Mouse (Mus musculus) embryonic facial prominence, embryonic 11.5 days (tissue): Measurements from ENCODE around the gene Klhl29. TPM values are rescaled to one million over a fixed set of nuclear protein-coding genes. Genes with fewer than 3 reads are reported as not detected.

Source experiments
- ATAC-seq: fragments of 200-750 bp; cut with Nextera tagmentation; replicated peaks from 2 replicates; pipeline ENCODE4 v1.8.0; 2017; ENCODE audit warnings: low read depth; ENCODE audit not compliant: insufficient number of reproducible peaks, low FRiP score, low TSS enrichment
- DNase-seq: peaks from one replicate; pipeline ENCODE4 v3.0.0-alpha.2; 2015; ENCODE audit warnings: low spot score
- H3K27ac ChIP-seq: fragments of 300-500 bp; sonication (generic); replicated peaks from 2 replicates; pipeline ENCODE4 v1.5.1; 2014; ENCODE audit warnings: mild to moderate bottlenecking, low read depth, low read length, control low read depth
- H3K27me3 ChIP-seq: fragments of 300-500 bp; sonication (generic); 2 replicates; pipeline ENCODE4 v1.6.1; 2014; ENCODE audit warnings: mild to moderate bottlenecking, low read length, moderate library complexity, mixed read lengths; ENCODE audit not compliant: control insufficient read depth, insufficient read depth
- H3K36me3 ChIP-seq: fragments of 300-500 bp; sonication (generic); replicated peaks from 2 replicates; pipeline ENCODE4 v1.6.1; 2014; ENCODE audit warnings: low read depth, mild to moderate bottlenecking, low read length, moderate library complexity, mixed read lengths; ENCODE audit not compliant: control insufficient read depth, insufficient read depth
- H3K4me1 ChIP-seq: fragments of 300-500 bp; sonication (generic); 2 replicates; pipeline ENCODE4 v1.6.1; 2014; ENCODE audit warnings: low read length, mixed read lengths; ENCODE audit not compliant: control insufficient read depth, insufficient read depth
- H3K4me2 ChIP-seq: fragments of 300-500 bp; sonication (generic); 2 replicates; pipeline ENCODE4 v1.6.1; 2014; ENCODE audit warnings: low read depth, mild to moderate bottlenecking, control low read depth, low read length, moderate library complexity
- H3K4me3 ChIP-seq: fragments of 300-500 bp; sonication (generic); 2 replicates; pipeline ENCODE4 v1.5.1; 2014; ENCODE audit warnings: low read depth, low read length, control low read depth
- H3K9ac ChIP-seq: fragments of 300-500 bp; sonication (generic); replicated peaks from 2 replicates; pipeline ENCODE4 v1.6.1; 2014; ENCODE audit warnings: mild to moderate bottlenecking, control low read depth, low read length
- H3K9me3 ChIP-seq: fragments of 300-500 bp; sonication (generic); replicated peaks from 2 replicates; pipeline ENCODE4 v1.6.1; 2016; ENCODE audit warnings: mild to moderate bottlenecking, low read length, inconsistent platforms, mixed read lengths; ENCODE audit not compliant: control insufficient read depth
- WGBS: fragments of 180-500 bp; shearing (Covaris S2); extraction: QIAGEN DNeasy Blood & Tissue Kit; methylation state at CpG from one replicate; pipeline ENCODE4 v1.1.7; 2014; 5-methylcytosine and 5-hydroxymethylcytosine counted together
- polyA plus RNA-seq: library from polyadenylated mRNA; unstranded; fragments of >200 nt; fragmentation: Nextera tagmentation; extraction: Ambion mirVana; gene quantifications from 2 replicates; pipeline ENCODE4 v1.2.1, GENCODE M21; 2014

The Klhl29 gene
- polyA plus RNA-seq, 1 experiment from 2014 or later, result 1.9 TPM

DNA sequence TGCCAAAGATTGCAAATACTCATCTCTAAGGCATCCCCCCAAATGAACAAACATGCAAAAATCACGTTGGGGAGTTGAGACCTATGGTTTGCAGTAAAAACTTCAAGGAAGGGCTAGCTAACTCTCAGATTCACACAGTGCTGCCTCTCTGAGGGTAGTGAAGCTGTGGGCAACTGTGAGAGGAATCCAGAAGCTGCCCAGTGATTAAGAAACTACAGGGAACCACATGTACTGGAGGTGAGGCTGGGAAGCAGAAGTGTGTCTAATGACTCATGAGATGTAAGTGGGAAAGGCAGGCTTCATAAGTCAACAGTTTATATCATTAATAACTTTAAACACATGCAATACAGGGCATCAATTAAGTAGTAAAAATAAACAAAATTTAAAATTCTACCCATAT lies 70.0 kb downstream of the Klhl29 start:
- no peak overlapping the region for H3K4me2 ChIP-seq

DNA sequence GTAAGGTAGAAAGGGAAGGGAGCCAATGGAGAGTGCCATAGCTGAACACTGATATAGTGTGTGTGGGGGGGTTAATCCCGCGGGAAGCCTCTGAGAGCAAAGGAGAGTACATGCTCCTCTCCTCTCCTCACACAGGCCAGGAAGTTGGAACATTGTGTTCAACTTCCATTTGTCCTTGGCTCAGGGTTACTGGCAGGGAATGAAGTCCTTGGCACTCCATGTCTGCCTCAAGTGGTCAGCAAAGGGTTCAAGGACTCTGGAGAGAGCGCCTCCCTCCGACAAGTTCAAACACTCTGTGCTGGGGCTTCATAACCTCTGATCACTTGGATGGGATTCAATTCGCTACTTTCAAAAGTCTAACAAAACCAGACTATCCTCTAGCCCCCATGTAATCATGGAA lies 71.6 kb downstream of the Klhl29 start:
- Histone ChIP-seq H3K27me3 (no peaks in the 10 kb centered on the region), H3K4me3 (no peak overlapping the region), H3K27ac (no peak overlapping the region), H3K4me2 (no peak overlapping the region), H3K9me3 (no peaks in the 10 kb centered on the region), H3K4me1 (no peaks in the 10 kb centered on the region), H3K9ac (no peak overlapping the region), H3K36me3 (no peaks in the 10 kb centered on the region)
- WGBS, result 93% methylated on average over 5 of the region's 5 CpGs
- DNase-seq (no peak), ATAC-seq (no peak)

More for the DNA sequence above, 70.0 kb downstream of the Klhl29 start:
- 64% methylated on average over 1 of the region's 1 CpGs for WGBS
- no peaks in the 10 kb centered on the region for H3K4me1 ChIP-seq
- H3K9ac ChIP-seq, result no peak overlapping the region
- H3K27me3 ChIP-seq, result no peaks in the 10 kb centered on the region
- no peak overlapping the region for H3K27ac ChIP-seq
- H3K36me3 ChIP-seq, result no peaks in the 10 kb centered on the region
- ATAC-seq, result no peak
- no peak for DNase-seq
- H3K4me3 ChIP-seq, result no peak overlapping the region
- H3K9me3 ChIP-seq, result no peaks in the 10 kb centered on the region

DNA sequence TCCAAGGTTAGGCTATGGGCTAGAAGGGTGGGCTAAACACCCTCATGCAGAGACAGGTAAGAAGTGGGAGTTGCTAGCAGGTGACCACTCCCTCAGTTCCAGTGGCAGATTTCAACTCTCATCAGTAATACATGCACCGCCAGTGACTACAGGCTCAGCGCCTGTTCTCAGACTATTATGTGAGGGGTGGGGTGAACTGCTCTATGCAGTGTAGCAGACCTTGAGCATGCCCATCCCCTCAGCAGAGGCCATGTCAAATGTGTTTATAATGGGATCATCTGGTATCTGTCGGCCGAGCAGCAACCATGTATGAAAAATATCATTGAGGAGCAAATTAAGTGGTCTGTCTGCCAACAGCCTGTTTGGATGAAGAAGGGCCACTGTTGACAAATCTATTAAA lies 72.4 kb downstream of the Klhl29 start:
- Histone ChIP-seq H3K27me3 (no peaks in the 10 kb centered on the region), H3K4me2 (no peak overlapping the region), H3K9ac (no peak overlapping the region), H3K4me3 (no peak overlapping the region), H3K27ac (no peak overlapping the region), H3K9me3 (no peaks in the 10 kb centered on the region), H3K4me1 (no peaks in the 10 kb centered on the region), H3K36me3 (no peaks in the 10 kb centered on the region)
- WGBS, result 88% methylated on average over 4 of the region's 4 CpGs
- ATAC-seq (no peak), DNase-seq (no peak)

GRCm38 (mm10) chr12:5301841-5302240 lies 73.6 kb downstream of the Klhl29 start:
- 83% methylated on average over 5 of the region's 5 CpGs for WGBS

GRCm38 (mm10) chr12:5296422-5296821 lies 79.1 kb downstream of the Klhl29 start:
- Histone ChIP-seq H3K9me3 (no peaks in the 10 kb centered on the region), H3K27ac (no peak overlapping the region), H3K4me1 (no peaks in the 10 kb centered on the region), H3K27me3 (no peaks in the 10 kb centered on the region), H3K36me3 (no peaks in the 10 kb centered on the region), H3K9ac (no peak overlapping the region), H3K4me3 (no peak overlapping the region), H3K4me2 (no peak overlapping the region)
- DNase-seq, result no peak
- ATAC-seq, result no peak
- 81% methylated on average over 7 of the region's 7 CpGs for WGBS

More at GRCm38 (mm10) chr12:5301841-5302240, 73.6 kb downstream of the Klhl29 start:
- Histone ChIP-seq H3K9ac (no peak overlapping the region), H3K4me3 (no peak overlapping the region), H3K9me3 (no peaks in the 10 kb centered on the region), H3K36me3 (no peaks in the 10 kb centered on the region), H3K27ac (no peak overlapping the region), H3K27me3 (no peaks in the 10 kb centered on the region), H3K4me1 (no peaks in the 10 kb centered on the region), H3K4me2 (no peak overlapping the region)
- DNase-seq, result no peak
- no peak for ATAC-seq

GRCm38 (mm10) chr12:5292316-5292715 lies 83.2 kb downstream of the Klhl29 start:
- H3K9ac ChIP-seq, result no peak overlapping the region
- no peak overlapping the region for H3K4me3 ChIP-seq
- H3K27ac ChIP-seq, result no peak overlapping the region
- no peaks in the 10 kb centered on the region for H3K4me1 ChIP-seq
- 90% methylated on average over 7 of the region's 7 CpGs for WGBS
- ATAC-seq, result no peak
- no peaks in the 10 kb centered on the region for H3K36me3 ChIP-seq
- H3K4me2 ChIP-seq, result no peak overlapping the region
- no peaks in the 10 kb centered on the region for H3K27me3 ChIP-seq
- H3K9me3 ChIP-seq, result no peaks in the 10 kb centered on the region
- no peak for DNase-seq

DNA sequence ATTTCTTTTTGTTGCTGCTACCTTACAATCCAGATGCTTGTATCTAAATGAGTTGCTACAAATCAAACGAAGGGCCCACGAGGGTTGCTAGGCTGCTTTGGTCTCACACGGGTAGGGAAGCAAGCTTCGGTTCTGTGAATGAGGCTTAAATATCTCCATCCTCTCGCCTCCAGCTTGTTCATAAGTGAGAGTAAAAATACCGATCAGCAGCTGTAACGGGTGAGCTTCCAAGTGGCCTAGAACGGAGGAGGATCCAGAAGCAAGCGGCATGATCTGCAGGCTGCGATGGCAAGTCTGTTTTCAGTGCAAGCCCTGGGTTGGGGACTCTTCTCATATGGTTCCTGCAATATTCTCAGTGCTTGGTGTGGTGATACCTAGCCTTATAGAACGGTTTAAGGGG lies 89.9 kb downstream of the Klhl29 start:
- H3K27me3 ChIP-seq, result no peaks in the 10 kb centered on the region
- 89% methylated on average over 11 of the region's 11 CpGs for WGBS

GRCm38 (mm10) chr12:5284961-5285360 lies 90.5 kb downstream of the Klhl29 start:
- no peak for ATAC-seq
- Histone ChIP-seq H3K4me3 (no peak overlapping the region), H3K9me3 (no peaks in the 10 kb centered on the region), H3K4me2 (no peak overlapping the region), H3K27ac (no peak overlapping the region), H3K4me1 (no peaks in the 10 kb centered on the region), H3K9ac (no peak overlapping the region), H3K36me3 (no peaks in the 10 kb centered on the region), H3K27me3 (no peaks in the 10 kb centered on the region)
- DNase-seq, result no peak
- 85% methylated on average over 6 of the region's 6 CpGs for WGBS

More for the DNA sequence above, 89.9 kb downstream of the Klhl29 start:
- no peak for DNase-seq
- H3K9ac ChIP-seq, result no peak overlapping the region
- H3K4me2 ChIP-seq, result no peak overlapping the region
- ATAC-seq, result no peak
- H3K4me1 ChIP-seq, result no peaks in the 10 kb centered on the region
- no peak overlapping the region for H3K4me3 ChIP-seq
- no peaks in the 10 kb centered on the region for H3K9me3 ChIP-seq
- no peaks in the 10 kb centered on the region for H3K36me3 ChIP-seq
- H3K27ac ChIP-seq, result no peak overlapping the region
